Mouse (Mus musculus): Measurements from ENCODE around the gene Mrpl30.

The Mrpl30 gene

GRCm38 (mm10) chr1:37903178-37903577 is 12.9 kb downstream of the Mrpl30 start:
- no peak for DNase-seq

- DNase-seq = no peak
Observed at GRCm38 (mm10) chr1:37912751-37913150, 22.5 kb downstream of the Mrpl30 start.

GRCm38 (mm10) chr1:37916393-37916792 is 26.1 kb downstream of the Mrpl30 start, which contains the start of gene Lyg2:
TSS of gene Lyg2 (minus strand) at chr1:37916493.
- no peak for DNase-seq

- DNase-seq = no peak
Observed at GRCm38 (mm10) chr1:37917666-37918065, 27.4 kb downstream of the Mrpl30 start.

- DNase-seq = no peak
Observed at GRCm38 (mm10) chr1:37918096-37918495, 27.8 kb downstream of the Mrpl30 start.

GRCm38 (mm10) chr1:37922536-37922935 is 32.3 kb downstream of the Mrpl30 start:
- DNase-seq = peak; percentile 16

GRCm38 (mm10) chr1:37925971-37926370 is 35.7 kb downstream of the Mrpl30 start:
- DNase-seq = no peak

GRCm38 (mm10) chr1:37931806-37932205 is 41.5 kb downstream of the Mrpl30 start:
- DNase-seq = no peak
